Mouse (Mus musculus) spleen, adult 2 months (tissue): ENCODE data around the gene Ppp1r12c. TPM values are rescaled to one million over a fixed set of nuclear protein-coding genes. Genes with fewer than 3 reads are reported as not detected.
A peak's percentile ranks its signal among the peaks of the same experiment; 100 is the strongest.
"Not testable (repeated sequence)": the region's sequence is repeated elsewhere in the genome, so short reads cannot be mapped to it uniquely, and the experiment has no call there.

Experiments
- DNase-seq, 2 experiments: peaks; one replicate each; pipeline versions ENCODE4 v3.0.0 to v3.0.0-alpha.2; 2012 to 2021; ENCODE audit warnings: low spot score in 2 of 2, low read depth in 1 of 2
- H3K27ac ChIP-seq: fragments of 200-500 bp; 2 replicates; pipeline ENCODE4 v1.5.1; 2012; ENCODE audit warnings: low read length, inconsistent platforms; ENCODE audit not compliant: insufficient read depth
- H3K27me3 ChIP-seq: fragments of 200-500 bp; 2 replicates; pipeline ENCODE4 v1.6.1; 2012; ENCODE audit warnings: mild to moderate bottlenecking, moderate library complexity, low read length, inconsistent platforms; ENCODE audit not compliant: control insufficient read depth, insufficient read depth
- H3K36me3 ChIP-seq: fragments of 200-500 bp; 2 replicates; pipeline ENCODE4 v1.6.1; 2012; ENCODE audit warnings: mild to moderate bottlenecking, low read length, inconsistent platforms; ENCODE audit not compliant: control insufficient read depth, insufficient read depth
- H3K4me1 ChIP-seq: fragments of 200-500 bp; 2 replicates; pipeline ENCODE4 v1.6.1; 2011; ENCODE audit warnings: inconsistent platforms; ENCODE audit not compliant: control insufficient read depth, insufficient read depth, insufficient read length
- H3K4me3 ChIP-seq: fragments of 200-500 bp; 2 replicates; pipeline ENCODE4 v1.5.1; 2011; ENCODE audit warnings: mild to moderate bottlenecking, inconsistent platforms; ENCODE audit not compliant: insufficient read depth, insufficient read length; ENCODE audit errors: extremely low read depth
- CTCF ChIP-seq: fragments of 200-500 bp; IDR thresholded peaks from 2 replicates; pipeline ENCODE4 v1.5.1; 2011; ENCODE audit warnings: mild to moderate bottlenecking, inconsistent platforms; ENCODE audit not compliant: insufficient read depth, insufficient read length, insufficient replicate concordance; ENCODE audit errors: extremely low read depth
- POLR2A ChIP-seq: fragments of 200-500 bp; IDR thresholded peaks from 2 replicates; pipeline ENCODE4 v1.6.1; 2011; ENCODE audit warnings: low read depth, low read length, inconsistent platforms
- WGBS: fragments of 180-500 bp; shearing (Covaris S2); methylation state at CpG from one replicate; pipeline ENCODE4 v1.1.7; 2018; 5-methylcytosine and 5-hydroxymethylcytosine counted together
- polyA plus RNA-seq: library from polyadenylated mRNA; depleted of rRNA; stranded (reverse); fragments of >200 nt; gene quantifications from 2 replicates; pipeline ENCODE4 v1.2.3, GENCODE M21; 2012

Ppp1r12c gene
- polyA plus RNA-seq, 1 experiment = 92.6 TPM

- Histone ChIP-seq H3K4me3 (no peak overlapping the region), H3K36me3 (no peaks in the 10 kb centered on the region), H3K4me1 (no peaks in the 10 kb centered on the region), H3K27ac (no peak overlapping the region), H3K27me3 (peaks cover 2% of the 10 kb centered on the region)
- no peak for DNase-seq
- TF ChIP-seq POLR2A = no peak
- TF ChIP-seq CTCF = no peak
- whole genome bisulfite sequencing = 51% methylated on average over 4 of the region's 4 CpGs
These were observed 35.7 kb upstream of the Ppp1r12c start for GRCm38 (mm10) chr7:4537181-4537580.

GRCm38 (mm10) chr7:4536369-4536768, 34.9 kb upstream of the Ppp1r12c start:
- 87% methylated on average over 4 of the region's 4 CpGs for WGBS
- TF ChIP-seq POLR2A (no peak), CTCF (no peak)
- H3K27me3 ChIP-seq = peaks cover 4% of the 10 kb centered on the region
- H3K4me1 ChIP-seq = no peaks in the 10 kb centered on the region
- H3K27ac ChIP-seq = no peak overlapping the region
- H3K4me3 ChIP-seq = no peak overlapping the region
- H3K36me3 ChIP-seq = no peaks in the 10 kb centered on the region
- no peak for DNase-seq

- Histone ChIP-seq H3K27me3 (peaks cover 4% of the 10 kb centered on the region), H3K4me3 (no peak within 1 kb of the TSS), H3K27ac (no peak within 1 kb of the TSS), H3K4me1 (no peaks in the 10 kb centered on the region), H3K36me3 (no peaks in the 10 kb centered on the region)
- TF ChIP-seq CTCF (no peak), POLR2A (no peak)
- WGBS = 14% methylated on average over 28 of the region's 28 CpGs
- DNase-seq = no peak
These were observed 30.7 kb upstream of the Ppp1r12c start, which contains the start of gene Dnaaf3 for GRCm38 (mm10) chr7:4532005-4532729. Gene Dnaaf3, minus strand, starts transcription at chr7:4532453.

- H3K4me1 ChIP-seq, H3K27me3 ChIP-seq, DNase-seq, H3K27ac ChIP-seq, H3K36me3 ChIP-seq, H3K4me3 ChIP-seq: not testable (repeated sequence)
- WGBS = 78% methylated on average over 8 of the region's 8 CpGs
These were observed 28.7 kb upstream of the Ppp1r12c start for GRCm38 (mm10) chr7:4530166-4530565.

- Histone ChIP-seq H3K4me3 (peak overlapping the region; percentile 11; the same call in 1 of the 2 replicates), H3K36me3 (no peaks in the 10 kb centered on the region), H3K27me3 (peaks cover 2% of the 10 kb centered on the region), H3K27ac (no peak overlapping the region), H3K4me1 (no peaks in the 10 kb centered on the region)
- 76% methylated on average over 18 of the region's 18 CpGs for WGBS
- TF ChIP-seq CTCF (no peak), POLR2A (no peak)
- DNase-seq = no peak
These were observed 25.8 kb upstream of the Ppp1r12c start for GRCm38 (mm10) chr7:4527302-4527689.

GRCm38 (mm10) chr7:4526341-4527301, 25.1 kb upstream of the Ppp1r12c start:
- WGBS = 29% methylated on average over 40 of the region's 40 CpGs
- peak overlapping the region; percentile 39 for H3K27ac ChIP-seq
- TF ChIP-seq CTCF = peak; percentile 65
- no peak for TF ChIP-seq POLR2A

More at GRCm38 (mm10) chr7:4526341-4527301, 25.1 kb upstream of the Ppp1r12c start:
- Histone ChIP-seq H3K4me3 (peak overlapping the region; percentile 51), H3K36me3 (no peaks in the 10 kb centered on the region), H3K27me3 (no peaks in the 10 kb centered on the region), H3K4me1 (no peaks in the 10 kb centered on the region)
- DNase-seq = peak; percentile 63 to 79
